Mouse (Mus musculus): ENCODE results near the gene Olfr95.
"Not testable (repeated sequence)": the region's sequence is repeated elsewhere in the genome, so short reads cannot be mapped to it uniquely, and the experiment has no call there.

The Olfr95 gene

GRCm38 (mm10) chr17:37213018-37213417, at the start of gene Olfr95:
Gene Olfr95, minus strand, starts transcription at chr17:37213118.
- DNase-seq (ENCODE audit: low read depth, low spot score) = no peak

- DNase-seq (ENCODE audit: low read depth, low spot score) = peak; percentile 25
Measured at GRCm38 (mm10) chr17:37250544-37250943, 37.6 kb upstream of the Olfr95 start.

- no peak for DNase-seq (ENCODE audit: low read depth, low spot score)
Measured at GRCm38 (mm10) chr17:37249460-37249859, 36.5 kb upstream of the Olfr95 start.

- DNase-seq (ENCODE audit: low read depth, low spot score) = peak; percentile 62
Measured at GRCm38 (mm10) chr17:37246715-37247114, 33.8 kb upstream of the Olfr95 start.

GRCm38 (mm10) chr17:37242198-37242597, 29.3 kb upstream of the Olfr95 start:
- no peak for DNase-seq (ENCODE audit: low read depth, low spot score)

- not testable (repeated sequence) for DNase-seq (ENCODE audit: low read depth, low spot score)
Measured at GRCm38 (mm10) chr17:37237230-37237629, 24.3 kb upstream of the Olfr95 start, which contains the start of gene Olfr97. Gene Olfr97, minus strand, starts transcription at chr17:37237330.

GRCm38 (mm10) chr17:37221879-37222278, 9.0 kb upstream of the Olfr95 start:
- DNase-seq (ENCODE audit: low read depth, low spot score) = no peak

- no peak for DNase-seq (ENCODE audit: low read depth, low spot score)
Measured at GRCm38 (mm10) chr17:37219846-37220245, 6.9 kb upstream of the Olfr95 start, which contains the start of gene Olfr96. Gene Olfr96, plus strand, starts transcription at chr17:37220146.

- DNase-seq (ENCODE audit: low read depth, low spot score) = no peak
Measured at GRCm38 (mm10) chr17:37218486-37218885, 5.6 kb upstream of the Olfr95 start.

GRCm38 (mm10) chr17:37210884-37211768, 1.8 kb downstream of the Olfr95 start:
- peak; percentile 69 for DNase-seq (ENCODE audit: low read depth, low spot score)

- no peak for DNase-seq (ENCODE audit: low read depth, low spot score)
Measured at GRCm38 (mm10) chr17:37203917-37204236, 9.0 kb downstream of the Olfr95 start.

- DNase-seq (ENCODE audit: low read depth, low spot score) = peak; percentile 91
Measured at GRCm38 (mm10) chr17:37203206-37203916, 9.6 kb downstream of the Olfr95 start.

- DNase-seq (ENCODE audit: low read depth, low spot score) = no peak
Measured at GRCm38 (mm10) chr17:37200894-37201293, 12.0 kb downstream of the Olfr95 start, which contains the start of gene Olfr94. Gene Olfr94, minus strand, starts transcription at chr17:37200994.

GRCm38 (mm10) chr17:37196845-37197724, 15.8 kb downstream of the Olfr95 start:
- peak; percentile 53 for DNase-seq (ENCODE audit: low read depth, low spot score)

- DNase-seq (ENCODE audit: low read depth, low spot score) = peak; percentile 73
Measured at GRCm38 (mm10) chr17:37194782-37195181, 18.1 kb downstream of the Olfr95 start.

- no peak for DNase-seq (ENCODE audit: low read depth, low spot score)
Measured at GRCm38 (mm10) chr17:37193656-37194055, 19.3 kb downstream of the Olfr95 start, which contains the start of gene Ubd. Gene Ubd, plus strand, starts transcription at chr17:37193892.

- no peak for DNase-seq (ENCODE audit: low read depth, low spot score)
Measured at GRCm38 (mm10) chr17:37193032-37193431, 19.9 kb downstream of the Olfr95 start.

- peak; percentile 59 for DNase-seq (ENCODE audit: low read depth, low spot score)
Measured at GRCm38 (mm10) chr17:37190711-37191110, 22.2 kb downstream of the Olfr95 start.

GRCm38 (mm10) chr17:37185474-37185873, 27.4 kb downstream of the Olfr95 start:
- no peak for DNase-seq (ENCODE audit: low read depth, low spot score)

- no peak for DNase-seq (ENCODE audit: low read depth, low spot score)
Measured at GRCm38 (mm10) chr17:37161394-37161793, 51.5 kb downstream of the Olfr95 start, which contains the start of gene Olfr93. Gene Olfr93, minus strand, starts transcription at chr17:37161494.

Measured in brain, adult 2 months (tissue).